Mouse (Mus musculus) midbrain, embryonic 15.5 days (tissue): ENCODE data around the gene Atxn3. TPM values are rescaled to one million over a fixed set of nuclear protein-coding genes. Genes with fewer than 3 reads are reported as not detected.
"Not testable (repeated sequence)": the region's sequence is repeated elsewhere in the genome, so short reads cannot be mapped to it uniquely, and the experiment has no call there.

Source experiments
- ATAC-seq: fragments of 200-750 bp; cut with Nextera tagmentation; replicated peaks from 2 replicates; pipeline ENCODE4 v1.8.0; 2017; ENCODE audit warnings: moderate TSS enrichment
- H3K27ac ChIP-seq: fragments of 300-500 bp; sonication (generic); 2 replicates; pipeline ENCODE4 v1.5.1; 2015; ENCODE audit warnings: mild to moderate bottlenecking, inconsistent platforms
- H3K27me3 ChIP-seq: fragments of 300-500 bp; sonication (generic); replicated peaks from 2 replicates; pipeline ENCODE4 v1.6.1; 2015; ENCODE audit warnings: inconsistent platforms
- H3K36me3 ChIP-seq: fragments of 300-500 bp; sonication (generic); replicated peaks from 2 replicates; pipeline ENCODE4 v1.6.1; 2015; ENCODE audit warnings: inconsistent platforms
- H3K4me1 ChIP-seq: fragments of 300-500 bp; sonication (generic); 2 replicates; pipeline ENCODE4 v1.6.1; 2015; ENCODE audit warnings: inconsistent platforms
- H3K4me2 ChIP-seq: fragments of 300-500 bp; sonication (generic); 2 replicates; pipeline ENCODE4 v1.6.1; 2015; ENCODE audit warnings: inconsistent platforms, mild to moderate bottlenecking, moderate library complexity
- H3K4me3 ChIP-seq: fragments of 300-500 bp; sonication (generic); 2 replicates; pipeline ENCODE4 v1.5.1; 2015; ENCODE audit warnings: mild to moderate bottlenecking, inconsistent platforms
- H3K9ac ChIP-seq: fragments of 300-500 bp; sonication (generic); 2 replicates; pipeline ENCODE4 v1.6.1; 2015; ENCODE audit warnings: mild to moderate bottlenecking, inconsistent platforms
- H3K9me3 ChIP-seq: fragments of 300-500 bp; sonication (generic); 2 replicates; pipeline ENCODE4 v1.6.1; 2016; ENCODE audit warnings: inconsistent platforms
- WGBS: fragments of 180-500 bp; shearing (Covaris S2); methylation state at CpG from one replicate; pipeline ENCODE4 v1.1.7; 2015; ENCODE audit warnings: mixed read lengths; 5-methylcytosine and 5-hydroxymethylcytosine counted together
- polyA plus RNA-seq: library from polyadenylated mRNA; unstranded; fragments of >200 nt; fragmentation: Nextera tagmentation; extraction: Ambion mirVana; gene quantifications from 2 replicates; pipeline ENCODE4 v1.2.1, GENCODE M21; 2015

The Atxn3 gene
- polyA plus RNA-seq, 1 experiment from 2014 or later, result 12.0 TPM

GRCm38 (mm10) chr12:101955821-101956220, 2.2 kb downstream of the Atxn3 start:
- peaks cover 17% of the 10 kb centered on the region for H3K4me1 ChIP-seq
- not testable (repeated sequence) for H3K9ac ChIP-seq, H3K27me3 ChIP-seq, H3K4me2 ChIP-seq, H3K27ac ChIP-seq, H3K9me3 ChIP-seq, ATAC-seq, H3K4me3 ChIP-seq, H3K36me3 ChIP-seq
- WGBS, result 99% methylated on average over 8 of the region's 8 CpGs

GRCm38 (mm10) chr12:101948801-101949200, 9.2 kb downstream of the Atxn3 start:
- ATAC-seq, result no peak
- no peak overlapping the region for H3K4me2 ChIP-seq
- peaks cover 21% of the 10 kb centered on the region for H3K36me3 ChIP-seq
- H3K9ac ChIP-seq, result no peak overlapping the region
- 81% methylated on average over 4 of the region's 4 CpGs for WGBS
- no peaks in the 10 kb centered on the region for H3K4me1 ChIP-seq
- H3K27ac ChIP-seq, result no peak overlapping the region
- H3K27me3 ChIP-seq, result no peaks in the 10 kb centered on the region
- no peak overlapping the region for H3K4me3 ChIP-seq
- H3K9me3 ChIP-seq, result no peaks in the 10 kb centered on the region

- no peak overlapping the region for H3K4me2 ChIP-seq
- H3K9ac ChIP-seq, result no peak overlapping the region
- ATAC-seq, result no peak
- no peaks in the 10 kb centered on the region for H3K4me1 ChIP-seq
- no peak overlapping the region for H3K4me3 ChIP-seq
- H3K9me3 ChIP-seq, result no peaks in the 10 kb centered on the region
- no peak overlapping the region for H3K27ac ChIP-seq
- H3K36me3 ChIP-seq, result peaks cover 24% of the 10 kb centered on the region
- WGBS, result 90% methylated on average over 8 of the region's 8 CpGs
- H3K27me3 ChIP-seq, result no peaks in the 10 kb centered on the region
Measured at GRCm38 (mm10) chr12:101947986-101948385, 10.1 kb downstream of the Atxn3 start.

GRCm38 (mm10) chr12:101937572-101937971, 20.5 kb downstream of the Atxn3 start:
- Histone ChIP-seq H3K4me1 (no peaks in the 10 kb centered on the region), H3K9me3 (no peaks in the 10 kb centered on the region), H3K36me3 (peaks cover 58% of the 10 kb centered on the region), H3K4me3 (no peak overlapping the region), H3K27ac (no peak overlapping the region), H3K4me2 (no peak overlapping the region), H3K27me3 (no peaks in the 10 kb centered on the region), H3K9ac (no peak overlapping the region)
- WGBS, result 87% methylated on average over 7 of the region's 7 CpGs
- no peak for ATAC-seq

- Histone ChIP-seq H3K36me3 (peaks cover 59% of the 10 kb centered on the region), H3K9me3 (no peaks in the 10 kb centered on the region), H3K4me2 (no peak overlapping the region), H3K9ac (no peak overlapping the region), H3K4me3 (no peak overlapping the region), H3K4me1 (no peaks in the 10 kb centered on the region), H3K27ac (no peak overlapping the region), H3K27me3 (no peaks in the 10 kb centered on the region)
- WGBS, result 97% methylated on average over 3 of the region's 3 CpGs
- no peak for ATAC-seq
Measured at GRCm38 (mm10) chr12:101935223-101935622, 22.8 kb downstream of the Atxn3 start.

GRCm38 (mm10) chr12:101928423-101928822, 29.6 kb downstream of the Atxn3 start:
- no peak overlapping the region for H3K27ac ChIP-seq
- ATAC-seq, result no peak
- H3K4me3 ChIP-seq, result no peak overlapping the region
- H3K4me1 ChIP-seq, result no peaks in the 10 kb centered on the region
- no peak overlapping the region for H3K9ac ChIP-seq
- H3K9me3 ChIP-seq, result no peaks in the 10 kb centered on the region
- 86% methylated on average over 1 of the region's 1 CpGs for WGBS
- no peaks in the 10 kb centered on the region for H3K27me3 ChIP-seq
- H3K36me3 ChIP-seq, result peaks cover 48% of the 10 kb centered on the region
- no peak overlapping the region for H3K4me2 ChIP-seq

- H3K36me3 ChIP-seq, result peaks cover 11% of the 10 kb centered on the region; the same call in 1 of the 2 replicates
- 85% methylated on average over 6 of the region's 6 CpGs for WGBS
- ATAC-seq, result no peak
- H3K9ac ChIP-seq, result no peak overlapping the region
- no peaks in the 10 kb centered on the region for H3K9me3 ChIP-seq
- no peaks in the 10 kb centered on the region for H3K27me3 ChIP-seq
- no peaks in the 10 kb centered on the region for H3K4me1 ChIP-seq
- no peak overlapping the region for H3K4me3 ChIP-seq
- H3K4me2 ChIP-seq, result no peak overlapping the region
- H3K27ac ChIP-seq, result no peak overlapping the region
Measured at GRCm38 (mm10) chr12:101922313-101922712, 35.7 kb downstream of the Atxn3 start.

- no peaks in the 10 kb centered on the region for H3K4me1 ChIP-seq
- H3K4me2 ChIP-seq, result no peak overlapping the region
- H3K9ac ChIP-seq, result no peak overlapping the region
- 92% methylated on average over 3 of the region's 3 CpGs for WGBS
- no peak overlapping the region for H3K4me3 ChIP-seq
- H3K9me3 ChIP-seq, result no peaks in the 10 kb centered on the region
- no peaks in the 10 kb centered on the region for H3K27me3 ChIP-seq
- no peak for ATAC-seq
- H3K36me3 ChIP-seq, result peaks cover 3% of the 10 kb centered on the region; the same call in 1 of the 2 replicates
- no peak overlapping the region for H3K27ac ChIP-seq
Measured at GRCm38 (mm10) chr12:101919847-101920246, 38.2 kb downstream of the Atxn3 start.

GRCm38 (mm10) chr12:101917165-101917564, 40.9 kb downstream of the Atxn3 start:
- no peak overlapping the region for H3K9ac ChIP-seq
- H3K4me1 ChIP-seq, result peaks cover 8% of the 10 kb centered on the region
- H3K36me3 ChIP-seq, result no peaks in the 10 kb centered on the region
- H3K4me3 ChIP-seq, result no peak overlapping the region
- H3K4me2 ChIP-seq, result no peak overlapping the region
- H3K27ac ChIP-seq, result no peak overlapping the region
- no peak for ATAC-seq
- H3K27me3 ChIP-seq, result no peaks in the 10 kb centered on the region
- H3K9me3 ChIP-seq, result no peaks in the 10 kb centered on the region

- Histone ChIP-seq H3K4me2 (peak within 1 kb of the TSS; percentile 88), H3K9ac (peak within 1 kb of the TSS; percentile 79), H3K9me3 (no peaks in the 10 kb centered on the region), H3K4me3 (peak within 1 kb of the TSS; percentile 79), H3K4me1 (peaks cover 27% of the 10 kb centered on the region), H3K27ac (peak within 1 kb of the TSS; percentile 87), H3K36me3 (0 out of 2 replicates have a peak, but pooled peaks cover 7% of the 10 kb centered on the region), H3K27me3 (no peaks in the 10 kb centered on the region)
- ATAC-seq, result peak; percentile 98
- WGBS, result under 1% methylated on average over 69 of the region's 69 CpGs
Measured at GRCm38 (mm10) chr12:101912626-101913490, 45.2 kb downstream of the Atxn3 start, which contains the start of gene Trip11. Trip11 (minus strand) TSS chr12:101913267.

- no peak for ATAC-seq
- Histone ChIP-seq H3K4me2 (peak overlapping the region; percentile 88), H3K27ac (no peak overlapping the region), H3K9ac (no peak overlapping the region), H3K9me3 (no peaks in the 10 kb centered on the region), H3K36me3 (0 out of 2 replicates have a peak, but pooled peaks cover 7% of the 10 kb centered on the region), H3K4me1 (peaks cover 27% of the 10 kb centered on the region), H3K27me3 (no peaks in the 10 kb centered on the region), H3K4me3 (no peak overlapping the region)
- WGBS, result 86% methylated on average over 3 of the region's 3 CpGs
Measured at GRCm38 (mm10) chr12:101911346-101911745, 46.7 kb downstream of the Atxn3 start.

GRCm38 (mm10) chr12:101910360-101910759, 47.7 kb downstream of the Atxn3 start:
- Histone ChIP-seq H3K9ac (no peak overlapping the region), H3K36me3 (0 out of 2 replicates have a peak, but pooled peaks cover 7% of the 10 kb centered on the region), H3K27ac (no peak overlapping the region), H3K4me2 (no peak overlapping the region), H3K9me3 (no peaks in the 10 kb centered on the region), H3K4me3 (no peak overlapping the region), H3K4me1 (peaks cover 27% of the 10 kb centered on the region), H3K27me3 (no peaks in the 10 kb centered on the region)
- no peak for ATAC-seq
- 93% methylated on average over 6 of the region's 6 CpGs for WGBS

- no peak overlapping the region for H3K27ac ChIP-seq
- ATAC-seq, result no peak
- H3K9me3 ChIP-seq, result no peaks in the 10 kb centered on the region
- H3K27me3 ChIP-seq, result no peaks in the 10 kb centered on the region
- 92% methylated on average over 12 of the region's 12 CpGs for WGBS
- no peak overlapping the region for H3K4me3 ChIP-seq
- H3K4me1 ChIP-seq, result peaks cover 5% of the 10 kb centered on the region; the same call in 1 of the 2 replicates
- H3K9ac ChIP-seq, result no peak overlapping the region
- H3K4me2 ChIP-seq, result no peak overlapping the region
- H3K36me3 ChIP-seq, result peaks cover 7% of the 10 kb centered on the region; the same call in 1 of the 2 replicates
Measured at GRCm38 (mm10) chr12:101905817-101906216, 52.2 kb downstream of the Atxn3 start.
